Mouse (Mus musculus) B cell, adult 2 months (primary cell): ENCODE data around the gene Kri1.
"Not testable (repeated sequence)": the region's sequence is repeated elsewhere in the genome, so short reads cannot be mapped to it uniquely, and the experiment has no call there.

Source experiments
- DNase-seq, 2 experiments: peaks; one replicate each; pipeline ENCODE4 v3.0.0; 2022

Kri1 gene

GRCm38 (mm10) chr9:21241343-21241742 is 46.4 kb downstream of the Kri1 start:
- DNase-seq: peak; percentile 85 to 86

- peak in 1 of 2 experiments; percentile 23 for DNase-seq
Measured at GRCm38 (mm10) chr9:21239465-21239848, 48.3 kb downstream of the Kri1 start.

GRCm38 (mm10) chr9:21238733-21239464 is 48.9 kb downstream of the Kri1 start, which contains the start of gene Keap1:
Keap1 (minus strand) TSS chr9:21239361.
- DNase-seq: peak; percentile 79 to 85

- no peak for DNase-seq
Measured at GRCm38 (mm10) chr9:21238004-21238732, 49.6 kb downstream of the Kri1 start.

GRCm38 (mm10) chr9:21237368-21238003 is 50.3 kb downstream of the Kri1 start:
- DNase-seq: peak; percentile 61 to 63

GRCm38 (mm10) chr9:21236991-21237367 is 50.8 kb downstream of the Kri1 start:
- no peak for DNase-seq

GRCm38 (mm10) chr9:21235341-21235740 is 52.4 kb downstream of the Kri1 start:
- DNase-seq: no peak

- DNase-seq: no peak
Measured at GRCm38 (mm10) chr9:21233805-21234204, 54.0 kb downstream of the Kri1 start.

GRCm38 (mm10) chr9:21233366-21233765 is 54.4 kb downstream of the Kri1 start:
- no peak for DNase-seq

- no peak for DNase-seq
Measured at GRCm38 (mm10) chr9:21232867-21233266, 54.9 kb downstream of the Kri1 start.

GRCm38 (mm10) chr9:21231551-21231950 is 56.2 kb downstream of the Kri1 start:
- no peak for DNase-seq

- no peak for DNase-seq
Measured at GRCm38 (mm10) chr9:21227342-21227741, 60.4 kb downstream of the Kri1 start.

- no peak for DNase-seq
Measured at GRCm38 (mm10) chr9:21225415-21225758, 62.4 kb downstream of the Kri1 start.

- DNase-seq: peak; percentile 61 to 63
Measured at GRCm38 (mm10) chr9:21224576-21225414, 63.0 kb downstream of the Kri1 start.

- DNase-seq: no peak
Measured at GRCm38 (mm10) chr9:21223906-21224305, 63.9 kb downstream of the Kri1 start.

GRCm38 (mm10) chr9:21223490-21223889 is 64.3 kb downstream of the Kri1 start:
- not testable (repeated sequence) for DNase-seq
